Mouse (Mus musculus) splenic B cell, adult 2 months (primary cell): ENCODE data around the gene Tor2a.

ENCODE experiments used
- DNase-seq: peaks from one replicate; pipeline ENCODE4 v3.0.0-alpha.2; 2011; ENCODE audit warnings: low read depth, low spot score
- H3K27me3 ChIP-seq: 2 replicates; pipeline ENCODE4 v1.6.1; 2012; ENCODE audit warnings: mild to moderate bottlenecking, low read length, moderate library complexity, mixed read lengths; ENCODE audit not compliant: control insufficient read depth, poor library complexity, insufficient read depth, severe bottlenecking
- H3K36me3 ChIP-seq: 2 replicates; pipeline ENCODE4 v1.6.1; 2012; ENCODE audit warnings: mild to moderate bottlenecking, low read length, moderate library complexity, mixed read lengths; ENCODE audit not compliant: control insufficient read depth, poor library complexity, insufficient read depth, severe bottlenecking

Gene Tor2a

GRCm38 (mm10) chr2:32767241-32767640 lies 10.2 kb downstream of the Tor2a start:
- H3K27me3 ChIP-seq = no peaks in the 10 kb centered on the region
- H3K36me3 ChIP-seq = no peaks in the 10 kb centered on the region
- DNase-seq = no peak

GRCm38 (mm10) chr2:32768661-32769285 lies 11.7 kb downstream of the Tor2a start:
- DNase-seq = no peak
- Histone ChIP-seq H3K36me3 (no peaks in the 10 kb centered on the region), H3K27me3 (no peaks in the 10 kb centered on the region)

GRCm38 (mm10) chr2:32769327-32770085 lies 12.5 kb downstream of the Tor2a start:
- Histone ChIP-seq H3K36me3 (no peaks in the 10 kb centered on the region), H3K27me3 (no peaks in the 10 kb centered on the region)
- no peak for DNase-seq

- no peaks in the 10 kb centered on the region for H3K27me3 ChIP-seq
- no peak for DNase-seq
- no peaks in the 10 kb centered on the region for H3K36me3 ChIP-seq
Observed at GRCm38 (mm10) chr2:32771886-32772285, 14.9 kb downstream of the Tor2a start.

GRCm38 (mm10) chr2:32772626-32773279 lies 15.7 kb downstream of the Tor2a start:
- DNase-seq = no peak
- Histone ChIP-seq H3K27me3 (no peaks in the 10 kb centered on the region), H3K36me3 (no peaks in the 10 kb centered on the region)

GRCm38 (mm10) chr2:32775359-32776074 lies 18.5 kb downstream of the Tor2a start, which contains the start of the genes Ttc16 and Ptrh1:
Gene Ttc16 (minus strand): TSS chr2:32775633.
Gene Ptrh1 (plus strand): TSS chr2:32775786.
- Histone ChIP-seq H3K27me3 (no peaks in the 10 kb centered on the region), H3K36me3 (no peaks in the 10 kb centered on the region)
- DNase-seq = peak; percentile 96

- Histone ChIP-seq H3K27me3 (no peaks in the 10 kb centered on the region), H3K36me3 (no peaks in the 10 kb centered on the region)
- no peak for DNase-seq
Observed at GRCm38 (mm10) chr2:32776192-32776591, 19.2 kb downstream of the Tor2a start.

GRCm38 (mm10) chr2:32778081-32778480 lies 21.0 kb downstream of the Tor2a start:
- DNase-seq = no peak
- Histone ChIP-seq H3K36me3 (no peaks in the 10 kb centered on the region), H3K27me3 (no peaks in the 10 kb centered on the region)

- Histone ChIP-seq H3K27me3 (no peaks in the 10 kb centered on the region), H3K36me3 (no peaks in the 10 kb centered on the region)
- DNase-seq = peak; percentile 70
Observed at GRCm38 (mm10) chr2:32779131-32779530, 22.1 kb downstream of the Tor2a start.

GRCm38 (mm10) chr2:32779714-32780113 lies 22.7 kb downstream of the Tor2a start:
- no peaks in the 10 kb centered on the region for H3K27me3 ChIP-seq
- no peaks in the 10 kb centered on the region for H3K36me3 ChIP-seq
- no peak for DNase-seq

GRCm38 (mm10) chr2:32781710-32782109 lies 24.7 kb downstream of the Tor2a start:
- H3K36me3 ChIP-seq = no peaks in the 10 kb centered on the region
- H3K27me3 ChIP-seq = no peaks in the 10 kb centered on the region
- DNase-seq = no peak

- H3K27me3 ChIP-seq = no peaks in the 10 kb centered on the region
- H3K36me3 ChIP-seq = no peaks in the 10 kb centered on the region
- DNase-seq = no peak
Observed at GRCm38 (mm10) chr2:32784048-32784681, 27.1 kb downstream of the Tor2a start, which contains the start of gene Cfap157. Gene Cfap157 (minus strand): TSS chr2:32784428.

- no peaks in the 10 kb centered on the region for H3K27me3 ChIP-seq
- H3K36me3 ChIP-seq = no peaks in the 10 kb centered on the region
- DNase-seq = peak; percentile 61
Observed at GRCm38 (mm10) chr2:32787176-32787575, 30.1 kb downstream of the Tor2a start.

- no peak for DNase-seq
- H3K36me3 ChIP-seq = no peaks in the 10 kb centered on the region
- H3K27me3 ChIP-seq = no peaks in the 10 kb centered on the region
Observed at GRCm38 (mm10) chr2:32788581-32788980, 31.5 kb downstream of the Tor2a start.
